Mouse (Mus musculus) brain, embryonic 14.5 days (tissue): Measurements from ENCODE around the gene Ap1g2.

Experiments
- CTCF ChIP-seq: fragments of 200-500 bp; IDR thresholded peaks from 2 replicates; pipeline ENCODE4 v1.5.1; 2012; ENCODE audit warnings: inconsistent platforms, mild to moderate bottlenecking, moderate library complexity, borderline replicate concordance; ENCODE audit not compliant: insufficient read depth, insufficient read length; ENCODE audit errors: extremely low read depth
- POLR2A ChIP-seq: fragments of 200-500 bp; IDR thresholded peaks from 2 replicates; pipeline ENCODE4 v1.6.1; 2012; ENCODE audit warnings: mild to moderate bottlenecking, inconsistent platforms, borderline replicate concordance; ENCODE audit not compliant: poor library complexity, insufficient read depth, insufficient read length, severe bottlenecking; ENCODE audit errors: extremely low read depth

- TF ChIP-seq CTCF: no peak
- TF ChIP-seq POLR2A: no peak
Observed at GRCm38 (mm10) chr14:55086009-55086514, 20.3 kb downstream of the Ap1g2 start.
